Mouse (Mus musculus): Measurements from ENCODE around the gene Adamts5. TPM values are rescaled to one million over a fixed set of nuclear protein-coding genes. Genes with fewer than 3 reads are reported as not detected.
A peak's percentile ranks its signal among the peaks of the same experiment; 100 is the strongest.

The Adamts5 gene
- polyA plus RNA-seq, 1 experiment from 2014 or later = 2.3 TPM

- no peaks in the 10 kb centered on the region for H3K36me3 ChIP-seq (replicated peaks)
- no peak overlapping the region for H3K9ac ChIP-seq
- peak; percentile 56; the same call in 1 of the 2 replicates for ATAC-seq (replicated peaks)
- H3K27me3 ChIP-seq (replicated peaks) = no peaks in the 10 kb centered on the region
- no peak overlapping the region for H3K4me2 ChIP-seq
- H3K9me3 ChIP-seq = no peaks in the 10 kb centered on the region
- no peaks in the 10 kb centered on the region for H3K4me1 ChIP-seq
- no peak overlapping the region for H3K4me3 ChIP-seq
- 71% methylated on average over 5 of the region's 5 CpGs for WGBS
- no peak overlapping the region for H3K27ac ChIP-seq
Measured at GRCm38 (mm10) chr16:85889778-85890177, 11.8 kb downstream of the Adamts5 start.

- peak; percentile 90; the same call in 1 of the 2 replicates for ATAC-seq (replicated peaks)
- no peak overlapping the region for H3K4me3 ChIP-seq
- no peaks in the 10 kb centered on the region for H3K4me1 ChIP-seq
- no peaks in the 10 kb centered on the region for H3K9me3 ChIP-seq
- H3K9ac ChIP-seq = no peak overlapping the region
- no peak overlapping the region for H3K27ac ChIP-seq
- no peak overlapping the region for H3K4me2 ChIP-seq
- H3K36me3 ChIP-seq (replicated peaks) = no peaks in the 10 kb centered on the region
- 58% methylated on average over 13 of the region's 13 CpGs for WGBS
- H3K27me3 ChIP-seq (replicated peaks) = no peaks in the 10 kb centered on the region
Measured at GRCm38 (mm10) chr16:85887289-85888051, 14.2 kb downstream of the Adamts5 start.

DNA sequence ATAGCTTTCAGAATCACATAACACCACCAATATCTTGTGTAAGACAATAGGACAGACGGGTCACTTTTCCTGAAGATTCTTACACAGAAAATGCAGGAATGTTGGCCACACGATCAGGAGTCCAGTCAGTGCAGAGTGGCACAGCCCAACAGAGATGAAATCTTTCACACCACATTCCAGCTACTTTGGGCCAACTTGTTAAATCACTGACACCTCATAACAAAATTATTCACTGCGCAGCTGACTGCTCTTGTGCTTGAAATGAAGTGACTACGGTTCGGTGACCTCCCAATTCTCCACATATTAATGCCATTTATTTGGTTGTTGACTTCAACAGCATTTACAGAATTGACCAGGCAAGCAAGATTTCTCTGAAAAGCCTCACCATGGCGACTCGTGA is 22.6 kb downstream of the Adamts5 start:
- no peak for ATAC-seq (replicated peaks)
- Histone ChIP-seq H3K4me1 (no peaks in the 10 kb centered on the region), H3K27me3 (replicated peaks) (no peaks in the 10 kb centered on the region), H3K4me2 (no peak overlapping the region), H3K9me3 (no peaks in the 10 kb centered on the region), H3K36me3 (replicated peaks) (no peaks in the 10 kb centered on the region), H3K4me3 (no peak overlapping the region), H3K9ac (no peak overlapping the region), H3K27ac (no peak overlapping the region)
- 84% methylated on average over 7 of the region's 7 CpGs for WGBS

- H3K9ac ChIP-seq = no peak overlapping the region
- no peak for ATAC-seq (replicated peaks)
Measured at GRCm38 (mm10) chr16:85874141-85874540, 27.5 kb downstream of the Adamts5 start.

GRCm38 (mm10) chr16:85871971-85872370 is 29.7 kb downstream of the Adamts5 start:
- Histone ChIP-seq H3K4me1 (no peaks in the 10 kb centered on the region), H3K27ac (no peak overlapping the region), H3K36me3 (replicated peaks) (no peaks in the 10 kb centered on the region), H3K9me3 (no peaks in the 10 kb centered on the region), H3K4me3 (no peak overlapping the region), H3K4me2 (no peak overlapping the region), H3K9ac (no peak overlapping the region), H3K27me3 (replicated peaks) (no peaks in the 10 kb centered on the region)
- WGBS = 77% methylated on average over 2 of the region's 2 CpGs
- no peak for ATAC-seq (replicated peaks)

More at GRCm38 (mm10) chr16:85874141-85874540, 27.5 kb downstream of the Adamts5 start:
- H3K27me3 ChIP-seq (replicated peaks) = no peaks in the 10 kb centered on the region
- H3K27ac ChIP-seq = no peak overlapping the region
- no peaks in the 10 kb centered on the region for H3K4me1 ChIP-seq
- no peaks in the 10 kb centered on the region for H3K36me3 ChIP-seq (replicated peaks)
- no peaks in the 10 kb centered on the region for H3K9me3 ChIP-seq
- H3K4me2 ChIP-seq = no peak overlapping the region
- H3K4me3 ChIP-seq = no peak overlapping the region
- 89% methylated on average over 3 of the region's 3 CpGs for WGBS

DNA sequence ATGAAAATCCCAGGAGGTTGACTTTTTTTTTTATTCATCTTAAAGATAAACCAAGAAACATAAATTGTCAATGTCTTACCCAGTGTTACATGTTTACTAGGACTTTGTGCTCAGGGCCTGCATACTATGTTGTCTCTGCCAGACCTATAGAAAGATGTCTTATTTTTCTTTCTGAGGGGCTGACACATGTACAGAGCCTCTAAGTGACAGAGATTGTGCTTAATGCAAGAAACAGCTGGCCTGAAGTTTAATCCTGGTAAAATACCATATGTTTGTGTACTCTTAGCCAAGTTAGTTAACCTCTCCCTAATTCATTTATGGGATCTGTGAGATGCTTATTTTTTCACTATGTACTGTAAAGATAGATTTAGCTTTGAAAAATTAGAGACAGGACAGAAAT is 30.4 kb downstream of the Adamts5 start:
- H3K4me1 ChIP-seq = no peaks in the 10 kb centered on the region
- no peak overlapping the region for H3K9ac ChIP-seq
- H3K27ac ChIP-seq = no peak overlapping the region
- no peaks in the 10 kb centered on the region for H3K9me3 ChIP-seq
- H3K4me3 ChIP-seq = no peak overlapping the region
- no peak for ATAC-seq (replicated peaks)
- no peaks in the 10 kb centered on the region for H3K36me3 ChIP-seq (replicated peaks)
- no peaks in the 10 kb centered on the region for H3K27me3 ChIP-seq (replicated peaks)
- H3K4me2 ChIP-seq = no peak overlapping the region

GRCm38 (mm10) chr16:85864691-85865389 is 36.8 kb downstream of the Adamts5 start:
- no peaks in the 10 kb centered on the region for H3K9me3 ChIP-seq
- H3K9ac ChIP-seq = no peak overlapping the region
- H3K4me2 ChIP-seq = no peak overlapping the region
- no peak for ATAC-seq (replicated peaks)
- H3K4me3 ChIP-seq = no peak overlapping the region
- no peaks in the 10 kb centered on the region for H3K4me1 ChIP-seq
- no peaks in the 10 kb centered on the region for H3K36me3 ChIP-seq (replicated peaks)
- H3K27me3 ChIP-seq (replicated peaks) = no peaks in the 10 kb centered on the region
- 95% methylated on average over 4 of the region's 4 CpGs for WGBS
- H3K27ac ChIP-seq = no peak overlapping the region

- no peak overlapping the region for H3K4me2 ChIP-seq
- no peaks in the 10 kb centered on the region for H3K9me3 ChIP-seq
- H3K27me3 ChIP-seq (replicated peaks) = no peaks in the 10 kb centered on the region
- 92% methylated on average over 5 of the region's 5 CpGs for WGBS
- H3K36me3 ChIP-seq (replicated peaks) = no peaks in the 10 kb centered on the region
- H3K4me3 ChIP-seq = no peak overlapping the region
- no peak for ATAC-seq (replicated peaks)
- H3K9ac ChIP-seq = no peak overlapping the region
- no peak overlapping the region for H3K27ac ChIP-seq
- H3K4me1 ChIP-seq = no peaks in the 10 kb centered on the region
Measured at GRCm38 (mm10) chr16:85854505-85854904, 47.1 kb downstream of the Adamts5 start.

- H3K4me2 ChIP-seq = no peak overlapping the region
- H3K27me3 ChIP-seq (replicated peaks) = no peaks in the 10 kb centered on the region
- no peak overlapping the region for H3K9ac ChIP-seq
- H3K9me3 ChIP-seq = no peaks in the 10 kb centered on the region
- H3K4me3 ChIP-seq = no peak overlapping the region
- no peaks in the 10 kb centered on the region for H3K4me1 ChIP-seq
- WGBS = 76% methylated on average over 3 of the region's 3 CpGs
- H3K36me3 ChIP-seq (replicated peaks) = no peaks in the 10 kb centered on the region
- ATAC-seq (replicated peaks) = no peak
- H3K27ac ChIP-seq = no peak overlapping the region
Measured at GRCm38 (mm10) chr16:85827066-85827465, 74.6 kb downstream of the Adamts5 start.

- Histone ChIP-seq H3K9ac (no peak overlapping the region), H3K27ac (no peak overlapping the region), H3K27me3 (replicated peaks) (no peaks in the 10 kb centered on the region), H3K4me1 (no peaks in the 10 kb centered on the region), H3K9me3 (no peaks in the 10 kb centered on the region), H3K4me2 (no peak overlapping the region), H3K4me3 (no peak overlapping the region), H3K36me3 (replicated peaks) (no peaks in the 10 kb centered on the region)
- no peak for ATAC-seq (replicated peaks)
- WGBS = 82% methylated on average over 5 of the region's 5 CpGs
Measured at GRCm38 (mm10) chr16:85822330-85822916, 79.2 kb downstream of the Adamts5 start.

DNA sequence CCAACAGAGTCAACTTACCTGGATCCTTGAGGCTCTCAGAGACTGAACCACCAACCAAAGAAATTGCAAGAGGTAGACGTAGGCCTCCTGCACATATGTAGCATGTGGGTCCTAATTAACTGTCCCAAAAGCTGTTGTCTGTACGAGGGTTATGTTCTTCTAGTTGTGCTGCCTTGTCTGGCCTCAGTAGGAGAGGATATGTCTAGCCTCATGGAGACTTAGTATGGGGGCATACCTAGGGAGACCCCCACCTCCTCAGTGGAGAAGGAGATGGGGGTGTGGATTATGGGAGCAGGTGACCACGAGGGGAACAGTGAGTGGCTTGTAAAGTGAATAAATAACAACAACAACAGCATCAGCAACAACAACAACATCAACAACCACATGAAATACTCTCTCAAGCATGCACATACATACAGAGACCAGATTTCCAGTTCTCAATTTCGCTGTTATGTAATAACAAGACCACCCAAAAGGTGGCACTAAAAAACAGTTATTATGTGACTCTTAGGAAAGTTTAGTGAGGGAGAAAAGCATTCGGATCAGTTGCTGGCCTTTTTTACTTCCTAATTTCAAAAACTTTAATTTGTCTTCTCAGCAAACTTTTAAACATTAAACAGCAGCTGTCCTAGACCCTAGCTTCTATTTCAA is 81.7 kb downstream of the Adamts5 start:
- H3K27ac ChIP-seq = no peak overlapping the region
- WGBS = 54% methylated on average over 5 of the region's 5 CpGs
- H3K9ac ChIP-seq = no peak overlapping the region
- H3K4me2 ChIP-seq = no peak overlapping the region
- H3K4me1 ChIP-seq = no peaks in the 10 kb centered on the region
- no peak overlapping the region for H3K4me3 ChIP-seq
- H3K27me3 ChIP-seq (replicated peaks) = no peaks in the 10 kb centered on the region
- ATAC-seq (replicated peaks) = peak; percentile 71
- no peaks in the 10 kb centered on the region for H3K9me3 ChIP-seq
- H3K36me3 ChIP-seq (replicated peaks) = no peaks in the 10 kb centered on the region

DNA sequence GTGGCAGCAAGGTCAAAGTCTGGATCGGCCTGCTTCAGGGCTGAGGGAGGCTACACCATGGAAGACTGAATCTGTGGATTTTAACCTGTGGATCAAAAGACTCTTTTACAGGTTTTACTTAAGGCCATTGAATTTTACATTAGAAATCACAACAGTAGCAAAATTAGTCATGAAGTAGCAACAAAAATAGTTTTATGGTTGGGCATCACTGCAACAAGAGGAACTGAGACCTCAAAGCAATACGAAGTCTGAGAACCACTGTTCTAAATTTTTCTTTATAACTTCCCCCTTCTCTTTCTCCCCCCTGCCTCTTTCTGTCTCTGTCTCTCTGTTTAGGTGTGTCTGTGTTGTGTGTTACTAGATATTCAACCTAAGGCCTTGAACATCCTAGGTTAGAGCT is 87.5 kb downstream of the Adamts5 start:
- Histone ChIP-seq H3K4me1 (no peaks in the 10 kb centered on the region), H3K4me2 (no peak overlapping the region), H3K27me3 (replicated peaks) (no peaks in the 10 kb centered on the region), H3K9ac (no peak overlapping the region), H3K4me3 (no peak overlapping the region), H3K36me3 (replicated peaks) (no peaks in the 10 kb centered on the region), H3K9me3 (no peaks in the 10 kb centered on the region), H3K27ac (no peak overlapping the region)
- no peak for ATAC-seq (replicated peaks)
- 87% methylated on average over 2 of the region's 2 CpGs for WGBS
